Mouse (Mus musculus): ENCODE measurements at regions not wholly inside any gene's neighbourhood (a gene's known extent, or its start where the extent isn't known, plus 50 kb on each side); places are given as distances from the start of the nearest gene placed in this dataset.

GRCm38 (mm10) chr13:107492448-107492847 is 470.5 kb upstream of the Kif2a start:
- DNase-seq (ENCODE audit: low spot score), result no peak

GRCm38 (mm10) chr13:107491423-107491822 is 469.5 kb upstream of the Kif2a start:
- DNase-seq (ENCODE audit: low spot score), result no peak

GRCm38 (mm10) chr13:107485400-107486017 is 463.6 kb upstream of the Kif2a start:
- no peak for DNase-seq (ENCODE audit: low spot score)

- DNase-seq (ENCODE audit: low spot score), result no peak
Measured at GRCm38 (mm10) chr13:107484630-107484998, 462.7 kb upstream of the Kif2a start.

GRCm38 (mm10) chr13:107483967-107484629 is 462.2 kb upstream of the Kif2a start:
- DNase-seq (ENCODE audit: low spot score), result no peak

GRCm38 (mm10) chr13:107475166-107475565 is 453.2 kb upstream of the Kif2a start:
- DNase-seq (ENCODE audit: low spot score), result no peak

GRCm38 (mm10) chr13:107469491-107470276 is 447.8 kb upstream of the Kif2a start:
- peak; percentile 13 for DNase-seq (ENCODE audit: low spot score)

GRCm38 (mm10) chr13:107462791-107463190 is 440.9 kb upstream of the Kif2a start:
- DNase-seq (ENCODE audit: low spot score), result no peak

GRCm38 (mm10) chr13:107461048-107461912 is 439.4 kb upstream of the Kif2a start:
- peak; percentile 27 for DNase-seq (ENCODE audit: low spot score)

GRCm38 (mm10) chr13:107458730-107459129 is 436.8 kb upstream of the Kif2a start:
- no peak for DNase-seq (ENCODE audit: low spot score)

- DNase-seq (ENCODE audit: low spot score), result no peak
Measured at GRCm38 (mm10) chr13:107457270-107457669, 435.3 kb upstream of the Kif2a start.

GRCm38 (mm10) chr13:107456394-107456793 is 434.5 kb upstream of the Kif2a start:
- DNase-seq (ENCODE audit: low spot score), result no peak

- no peak for DNase-seq (ENCODE audit: low spot score)
Measured at GRCm38 (mm10) chr13:107449598-107450179, 427.8 kb upstream of the Kif2a start.

- no peak for DNase-seq (ENCODE audit: low spot score)
Measured at GRCm38 (mm10) chr13:107447813-107448212, 425.9 kb upstream of the Kif2a start.

- no peak for DNase-seq (ENCODE audit: low spot score)
Measured at GRCm38 (mm10) chr13:107419363-107420155, 397.6 kb upstream of the Kif2a start.

- no peak for DNase-seq (ENCODE audit: low spot score)
Measured at GRCm38 (mm10) chr13:107410267-107410666, 388.3 kb upstream of the Kif2a start.

GRCm38 (mm10) chr13:107407674-107408026 is 385.7 kb upstream of the Kif2a start:
- no peak for DNase-seq (ENCODE audit: low spot score)

- DNase-seq (ENCODE audit: low spot score), result no peak
Measured at GRCm38 (mm10) chr13:107406977-107407673, 385.2 kb upstream of the Kif2a start.

GRCm38 (mm10) chr13:107398621-107399363 is 376.9 kb upstream of the Kif2a start:
- DNase-seq (ENCODE audit: low spot score), result no peak

- DNase-seq (ENCODE audit: low spot score), result no peak
Measured at GRCm38 (mm10) chr13:107396036-107396435, 374.1 kb upstream of the Kif2a start.
